Mouse (Mus musculus) myocyte (in vitro differentiated cells): ENCODE results near the gene Sirt3. TPM values are rescaled to one million over a fixed set of nuclear protein-coding genes. Genes with fewer than 3 reads are reported as not detected.

Experiments
- H3K27me3 ChIP-seq: one replicate; pipeline ENCODE4 v1.6.1; 2011; ENCODE audit not compliant: control insufficient read depth, insufficient read depth, insufficient read length
- H3K36me3 ChIP-seq: one replicate; pipeline ENCODE4 v1.6.1; 2011; ENCODE audit not compliant: control insufficient read depth, insufficient read depth
- H3K4me2 ChIP-seq: one replicate; pipeline ENCODE4 v1.6.1; 2011; ENCODE audit warnings: low read depth, control low read depth
- H3K4me3 ChIP-seq: one replicate; pipeline ENCODE4 v1.5.1; 2011; ENCODE audit warnings: mild to moderate bottlenecking, control low read depth, moderate library complexity
- H3K79me2 ChIP-seq: one replicate; pipeline ENCODE4 v1.6.1; 2011; ENCODE audit not compliant: control insufficient read depth, insufficient read depth
- H3ac ChIP-seq: one replicate; pipeline ENCODE4 v1.6.1; 2011; ENCODE audit not compliant: control insufficient read depth, insufficient read length
- E2F4 ChIP-seq: IDR thresholded peaks from one replicate; pipeline ENCODE4 v1.6.1; 2011; ENCODE audit warnings: mild to moderate bottlenecking, control low read depth, moderate library complexity; ENCODE audit not compliant: insufficient read depth
- MYOG ChIP-seq, 3 experiments: IDR thresholded peaks; one replicate each; pipeline ENCODE4 v1.6.1; 2011; ENCODE audit warnings: control low read depth in 2 of 3, low read depth in 2 of 3, mild to moderate bottlenecking in 2 of 3; ENCODE audit not compliant: insufficient read length in 2 of 3, control insufficient read depth in 1 of 3, insufficient read depth in 1 of 3
- POLR2A ChIP-seq: IDR thresholded peaks from one replicate; pipeline ENCODE4 v1.6.1; 2011; ENCODE audit warnings: low read depth, mild to moderate bottlenecking, control low read depth, moderate library complexity; ENCODE audit not compliant: insufficient read length
- REST ChIP-seq: IDR thresholded peaks from one replicate; pipeline ENCODE4 v1.6.1; 2011; ENCODE audit warnings: mild to moderate bottlenecking, control low read depth, moderate library complexity; ENCODE audit not compliant: insufficient read depth, insufficient read length
- SRF ChIP-seq: IDR thresholded peaks from one replicate; pipeline ENCODE4 v1.6.1; 2011; ENCODE audit warnings: low read depth; ENCODE audit not compliant: control insufficient read depth, insufficient read length
- polyA plus RNA-seq: library from polyadenylated mRNA; unstranded; fragments of >200 nt; fragmentation: generic; extraction: Trizol; gene quantifications from one replicate; pipeline ENCODE4 v1.2.1, GENCODE M21; 2012; ENCODE audit warnings: missing spikeins

Sirt3 gene
- polyA plus RNA-seq, 1 experiment = 28.8 TPM

GRCm38 (mm10) chr7:140821305-140821652 lies 60.8 kb downstream of the Sirt3 start:
- H3K4me3 ChIP-seq = no peak overlapping the region
- H3K27me3 ChIP-seq = no peaks in the 10 kb centered on the region
- no peaks in the 10 kb centered on the region for H3K79me2 ChIP-seq
- no peak overlapping the region for H3ac ChIP-seq
- H3K4me2 ChIP-seq = peak overlapping the region; percentile 34
- TF ChIP-seq SRF = no peak
- TF ChIP-seq MYOG (IDR thresholded peaks at IDR 0.05; ENCODE audit: control insufficient read depth in 1 of 3, insufficient read depth in 1 of 3, insufficient read length in 2 of 3, low read depth in 2 of 3) = no peak
- TF ChIP-seq POLR2A = no peak
- no peak for TF ChIP-seq REST
- H3K36me3 ChIP-seq = no peaks in the 10 kb centered on the region

GRCm38 (mm10) chr7:140820173-140820572 lies 61.9 kb downstream of the Sirt3 start:
- Histone ChIP-seq H3K79me2 (no peaks in the 10 kb centered on the region), H3ac (no peak overlapping the region), H3K36me3 (no peaks in the 10 kb centered on the region), H3K4me2 (no peak overlapping the region), H3K27me3 (no peaks in the 10 kb centered on the region), H3K4me3 (no peak overlapping the region)
- no peak for TF ChIP-seq E2F4

Other genes starting within 250 kb of the Sirt3 start
- not detected for gene Olfr53, start 235.9 kb downstream of the Sirt3 start, polyA plus RNA-seq
- not detected for gene Olfr539, start 222.4 kb downstream of the Sirt3 start, polyA plus RNA-seq
- gene Olfr45, start 200.4 kb downstream of the Sirt3 start, polyA plus RNA-seq = not detected
- gene Olfr541, start 185.0 kb downstream of the Sirt3 start, polyA plus RNA-seq = not detected
- not detected for gene Cyp2e1, start 118.6 kb downstream of the Sirt3 start, polyA plus RNA-seq
- not detected for gene Syce1, start 94.5 kb downstream of the Sirt3 start, polyA plus RNA-seq
- 0.13 TPM for gene Zfp941, start 60.1 kb downstream of the Sirt3 start, polyA plus RNA-seq
- 0.13 TPM for gene Urah, start 47.3 kb downstream of the Sirt3 start, polyA plus RNA-seq
- not detected for gene Scgb1c1, start 36.8 kb downstream of the Sirt3 start, polyA plus RNA-seq
- 0.07 TPM for gene Odf3, start 34.5 kb downstream of the Sirt3 start, polyA plus RNA-seq
- not detected for gene Gm45785, start 26.0 kb downstream of the Sirt3 start, polyA plus RNA-seq
- gene Ric8a, start 25.4 kb downstream of the Sirt3 start, polyA plus RNA-seq = 123 TPM
- 25.8 TPM for gene Bet1l, start 24.7 kb downstream of the Sirt3 start, polyA plus RNA-seq
- 201 TPM for gene Psmd13, start 341 bp downstream of the Sirt3 start, polyA plus RNA-seq
- gene Cox8b, start 18.1 kb upstream of the Sirt3 start, polyA plus RNA-seq = 534 TPM
- 0.01 TPM for gene Nlrp6, start 38.6 kb upstream of the Sirt3 start, polyA plus RNA-seq
- 11.6 TPM for gene Pgghg, start 59.1 kb upstream of the Sirt3 start, polyA plus RNA-seq
- gene Ifitm5, start 68.0 kb upstream of the Sirt3 start, polyA plus RNA-seq = 0.47 TPM
- gene Gm45717, start 73.6 kb upstream of the Sirt3 start, polyA plus RNA-seq = 0.12 TPM
- 493 TPM for gene Ifitm2, start 73.7 kb upstream of the Sirt3 start, polyA plus RNA-seq
- gene Ifitm1, start 84.9 kb upstream of the Sirt3 start, polyA plus RNA-seq = 19.9 TPM
- gene Ifitm3, start 128.5 kb upstream of the Sirt3 start, polyA plus RNA-seq = 1,312 TPM
- 4.4 TPM for gene Ifitm6, start 135.6 kb upstream of the Sirt3 start, polyA plus RNA-seq
- gene Gm17387, start 146.8 kb upstream of the Sirt3 start, polyA plus RNA-seq = not detected
- 0.46 TPM for gene B4galnt4, start 178.8 kb upstream of the Sirt3 start, polyA plus RNA-seq
- 0.25 TPM for gene Pkp3, start 195.9 kb upstream of the Sirt3 start, polyA plus RNA-seq
- 4.8 TPM for gene Sigirr, start 218.3 kb upstream of the Sirt3 start, polyA plus RNA-seq
- not detected for gene Ano9, start 235.5 kb upstream of the Sirt3 start, polyA plus RNA-seq
- 28.0 TPM for gene Ptdss2, start 240.1 kb upstream of the Sirt3 start, polyA plus RNA-seq